Mouse (Mus musculus): Measurements from ENCODE around the gene Gm13272. TPM values are rescaled to one million over a fixed set of nuclear protein-coding genes. Genes with fewer than 3 reads are reported as not detected.

Gm13272 gene
- not detected in 2 replicates for polyA plus RNA-seq (2012; ENCODE audit: low replicate concordance)

GRCm38 (mm10) chr4:88779550-88779949, at the start of gene Gm13272:
TSS of gene Gm13272 (plus strand) at chr4:88779850.

GRCm38 (mm10) chr4:88754818-88755340, 24.8 kb upstream of the Gm13272 start, which contains the start of gene Gm13271:
TSS of gene Gm13271 (plus strand) at chr4:88754868.

GRCm38 (mm10) chr4:88759610-88760268, 19.9 kb upstream of the Gm13272 start, which contains the start of gene Gm13283:
TSS of gene Gm13283 (plus strand) at chr4:88760119.

GRCm38 (mm10) chr4:88773534-88773933, 6.1 kb upstream of the Gm13272 start, which contains the start of gene Gm13290:
TSS of gene Gm13290 (plus strand) at chr4:88773834.

GRCm38 (mm10) chr4:88776622-88777021, 3.0 kb upstream of the Gm13272 start, which contains the start of gene Gm13289:
TSS of gene Gm13289 (plus strand) at chr4:88776922.

GRCm38 (mm10) chr4:88781831-88782230, 2.2 kb downstream of the Gm13272 start, which contains the start of gene Ifnz:
TSS of gene Ifnz (plus strand) at chr4:88782131.

GRCm38 (mm10) chr4:88785409-88785808, 5.8 kb downstream of the Gm13272 start, which contains the start of gene Gm13276:
TSS of gene Gm13276 (plus strand) at chr4:88785709.

GRCm38 (mm10) chr4:88788402-88788801, 8.8 kb downstream of the Gm13272 start, which contains the start of gene Gm13277:
TSS of gene Gm13277 (plus strand) at chr4:88788632.

GRCm38 (mm10) chr4:88791250-88791649, 11.6 kb downstream of the Gm13272 start, which contains the start of gene Gm13278:
TSS of gene Gm13278 (plus strand) at chr4:88791550.

GRCm38 (mm10) chr4:88793936-88794675, 14.5 kb downstream of the Gm13272 start, which contains the start of gene Gm13275:
TSS of gene Gm13275 (plus strand) at chr4:88794487.

GRCm38 (mm10) chr4:88797097-88797496, 17.4 kb downstream of the Gm13272 start, which contains the start of gene Gm13279:
TSS of gene Gm13279 (plus strand) at chr4:88797397.

GRCm38 (mm10) chr4:88799365-88799764, 19.7 kb downstream of the Gm13272 start, which contains the start of gene Gm13285:
TSS of gene Gm13285 (plus strand) at chr4:88799665.

GRCm38 (mm10) chr4:88802954-88803353, 23.3 kb downstream of the Gm13272 start, which contains the start of gene Gm13287:
TSS of gene Gm13287 (plus strand) at chr4:88803254.

GRCm38 (mm10) chr4:88805231-88805630, 25.6 kb downstream of the Gm13272 start, which contains the start of gene Gm13288:
TSS of gene Gm13288 (plus strand) at chr4:88805531.

GRCm38 (mm10) chr4:88815928-88816327, 36.3 kb downstream of the Gm13272 start, which contains the start of gene Ifna7:
TSS of gene Ifna7 (plus strand) at chr4:88816228.

GRCm38 (mm10) chr4:88819659-88820058, 40.0 kb downstream of the Gm13272 start, which contains the start of gene Ifna11:
TSS of gene Ifna11 (plus strand) at chr4:88819959.

GRCm38 (mm10) chr4:88827116-88827515, 47.5 kb downstream of the Gm13272 start, which contains the start of gene Ifna6:
TSS of gene Ifna6 (plus strand) at chr4:88827416.

Other genes with a start within 250 kb of the Gm13272 start
- not detected in 2 replicates for gene Ifna15, start 221.6 kb upstream of the Gm13272 start, polyA plus RNA-seq (2012; ENCODE audit: low replicate concordance)
- not detected in 2 replicates for gene Ifna14, start 208.1 kb upstream of the Gm13272 start, polyA plus RNA-seq (2012; ENCODE audit: low replicate concordance)
- gene Ifna9, start 187.5 kb upstream of the Gm13272 start, polyA plus RNA-seq (2012; ENCODE audit: low replicate concordance): not detected in 2 replicates
- gene Ifna12, start 176.5 kb upstream of the Gm13272 start, polyA plus RNA-seq (2012; ENCODE audit: low replicate concordance): not detected in 2 replicates
- not detected in 2 replicates for gene C87499, start 145.4 kb upstream of the Gm13272 start, polyA plus RNA-seq (2012; ENCODE audit: low replicate concordance)
- gene Ifna13, start 135.4 kb upstream of the Gm13272 start, polyA plus RNA-seq (2012; ENCODE audit: low replicate concordance): not detected in 2 replicates
- not detected in 2 replicates for gene Ifna16, start 102.9 kb upstream of the Gm13272 start, polyA plus RNA-seq (2012; ENCODE audit: low replicate concordance)
- not detected in 2 replicates for gene Ifna2, start 95.9 kb upstream of the Gm13272 start, polyA plus RNA-seq (2012; ENCODE audit: low replicate concordance)
- gene Ifnab, start 88.5 kb upstream of the Gm13272 start, polyA plus RNA-seq (2012; ENCODE audit: low replicate concordance): not detected in 2 replicates
- gene Gm26566, start 58.0 kb upstream of the Gm13272 start, polyA plus RNA-seq (2012; ENCODE audit: low replicate concordance): 0.11 and 0.58 TPM in 2 replicates
- 6.5 and 7.8 TPM in 2 replicates for gene Klhl9, start 57.4 kb upstream of the Gm13272 start, polyA plus RNA-seq (2012; ENCODE audit: low replicate concordance)
- not detected in 2 replicates for gene Gm13271, start 25.0 kb upstream of the Gm13272 start, polyA plus RNA-seq (2012; ENCODE audit: low replicate concordance)
- gene Gm13283, start 19.7 kb upstream of the Gm13272 start, polyA plus RNA-seq (2012; ENCODE audit: low replicate concordance): not detected in 2 replicates
- not detected in 2 replicates for gene Gm13290, start 6.0 kb upstream of the Gm13272 start, polyA plus RNA-seq (2012; ENCODE audit: low replicate concordance)
- not detected in 2 replicates for gene Gm13289, start 2.9 kb upstream of the Gm13272 start, polyA plus RNA-seq (2012; ENCODE audit: low replicate concordance)
- gene Ifnz, start 2.3 kb downstream of the Gm13272 start, polyA plus RNA-seq (2012; ENCODE audit: low replicate concordance): not detected in 2 replicates
- gene Gm13276, start 5.9 kb downstream of the Gm13272 start, polyA plus RNA-seq (2012; ENCODE audit: low replicate concordance): not detected in 2 replicates
- not detected in 2 replicates for gene Gm13277, start 8.8 kb downstream of the Gm13272 start, polyA plus RNA-seq (2012; ENCODE audit: low replicate concordance)
- gene Gm13278, start 11.7 kb downstream of the Gm13272 start, polyA plus RNA-seq (2012; ENCODE audit: low replicate concordance): not detected in 2 replicates
- gene Gm13275, start 14.6 kb downstream of the Gm13272 start, polyA plus RNA-seq (2012; ENCODE audit: low replicate concordance): not detected in 2 replicates
- not detected in 2 replicates for gene Gm13279, start 17.5 kb downstream of the Gm13272 start, polyA plus RNA-seq (2012; ENCODE audit: low replicate concordance)
- not detected in 2 replicates for gene Gm13285, start 19.8 kb downstream of the Gm13272 start, polyA plus RNA-seq (2012; ENCODE audit: low replicate concordance)
- not detected in 2 replicates for gene Gm13287, start 23.4 kb downstream of the Gm13272 start, polyA plus RNA-seq (2012; ENCODE audit: low replicate concordance)
- gene Gm13288, start 25.7 kb downstream of the Gm13272 start, polyA plus RNA-seq (2012; ENCODE audit: low replicate concordance): not detected in 2 replicates
- gene Ifna7, start 36.4 kb downstream of the Gm13272 start, polyA plus RNA-seq (2012; ENCODE audit: low replicate concordance): not detected in 2 replicates
- not detected in 2 replicates for gene Ifna11, start 40.1 kb downstream of the Gm13272 start, polyA plus RNA-seq (2012; ENCODE audit: low replicate concordance)
- not detected in 2 replicates for gene Ifna6, start 47.6 kb downstream of the Gm13272 start, polyA plus RNA-seq (2012; ENCODE audit: low replicate concordance)
- not detected in 2 replicates for gene Ifna5, start 55.7 kb downstream of the Gm13272 start, polyA plus RNA-seq (2012; ENCODE audit: low replicate concordance)
- not detected in 2 replicates for gene Ifna4, start 62.0 kb downstream of the Gm13272 start, polyA plus RNA-seq (2012; ENCODE audit: low replicate concordance)
- not detected in 2 replicates for gene Ifna1, start 70.2 kb downstream of the Gm13272 start, polyA plus RNA-seq (2012; ENCODE audit: low replicate concordance)
- not detected in 2 replicates for gene Ifne, start 100.4 kb downstream of the Gm13272 start, polyA plus RNA-seq (2012; ENCODE audit: low replicate concordance)